Mouse (Mus musculus) C2C12 (cell line): ENCODE results near the gene Kcnj9.

ENCODE experiments used
- CEBPB ChIP-seq: IDR thresholded peaks from one replicate; pipeline ENCODE4 v1.6.1; 2011; ENCODE audit warnings: low read depth, mild to moderate bottlenecking, control low read depth, moderate library complexity
- CTCF ChIP-seq: IDR thresholded peaks from one replicate; pipeline ENCODE4 v1.5.1; 2011; ENCODE audit not compliant: control insufficient read depth, insufficient read depth, insufficient read length
- MAX ChIP-seq: IDR thresholded peaks from one replicate; pipeline ENCODE4 v1.6.1; 2011; ENCODE audit warnings: mild to moderate bottlenecking, control low read depth
- MYOD1 ChIP-seq: IDR thresholded peaks from one replicate; pipeline ENCODE4 v1.6.1; 2011; ENCODE audit warnings: low read depth; ENCODE audit not compliant: control insufficient read depth, insufficient read length
- USF1 ChIP-seq: IDR thresholded peaks from one replicate; pipeline ENCODE4 v1.6.1; 2011; ENCODE audit warnings: low read depth, mild to moderate bottlenecking, control low read depth, moderate library complexity

- TF ChIP-seq CTCF (peak; percentile 79), USF1 (no peak), MAX (peak; percentile 99), CEBPB (no peak), MYOD1 (peak; percentile 16)
Observed at GRCm38 (mm10) chr1:172309699-172310398, 19.3 kb downstream of the Kcnj9 start.
